In genomic region chr11:110482649-110483048, GRCm38 (mm10) we compare ENCODE assay signal across 8 mouse cellular contexts.
"Had no signal": no experiment of that assay in that cellular context is flagged by ENCODE, and none has a peak within 500 bp of the region (broad histone marks: within the 10 kb centered on the region; RNA-seq: fewer than 3 reads in every experiment).

No protein-coding gene starts in this region.

- H3K9me3 ChIP-seq: kidney, embryonic 15.5 days; limb, embryonic 15.5 days had no signal

- H3K4me2 ChIP-seq: kidney, embryonic 15.5 days; limb, embryonic 15.5 days; liver, embryonic 11.5 days; midbrain, embryonic 11.5 days had no signal

- DNase-seq: layer of hippocampus, postnatal 36 days had no signal

- ATAC-seq: intestine, embryonic 16.5 days had no signal

- H3K4me3 ChIP-seq: kidney, embryonic 15.5 days; limb, embryonic 15.5 days had no signal

- H3K27me3 ChIP-seq: kidney, embryonic 15.5 days; limb, embryonic 15.5 days had no signal

- H3K36me3 ChIP-seq: limb, embryonic 15.5 days had no signal

- H3K9ac ChIP-seq: kidney, embryonic 15.5 days; limb, embryonic 15.5 days; liver, embryonic 14.5 days had no signal

- H3K27ac ChIP-seq: kidney, embryonic 15.5 days; liver, embryonic 14.5 days; stomach, postnatal 0 days had no signal
